Mouse (Mus musculus) erythroblast, embryonic 14.5 days (primary cell): ENCODE data around the gene Enpp1.

ENCODE experiments used
- GATA1 ChIP-seq: IDR thresholded peaks from 2 replicates; pipeline ENCODE4 v1.6.1; 2012; ENCODE audit warnings: low read length, inconsistent platforms, mixed read lengths
- TAL1 ChIP-seq: IDR thresholded peaks from 3 replicates; pipeline ENCODE4 v1.6.1; 2012; ENCODE audit warnings: low read length, inconsistent platforms, mixed read lengths

DNA sequence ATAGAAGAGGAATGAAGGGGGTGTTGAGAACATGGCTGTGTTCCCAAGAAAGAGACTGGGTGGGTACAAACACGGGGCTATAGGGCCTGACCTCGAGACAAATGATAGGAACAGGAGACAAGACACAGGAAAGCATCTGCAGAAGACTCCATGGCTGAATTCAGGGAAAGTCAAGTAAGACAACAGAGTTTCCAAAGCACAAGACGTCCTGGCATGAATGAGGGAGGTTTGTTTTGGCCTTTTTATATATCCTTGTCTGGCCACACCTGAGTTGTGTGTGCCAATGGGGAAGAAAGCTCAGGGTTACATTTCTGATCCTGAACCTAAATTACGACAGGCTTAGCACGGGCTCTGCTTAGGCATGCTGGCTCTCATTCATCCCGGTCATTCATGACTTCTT is 4.2 kb downstream of the Enpp1 start:
- TF ChIP-seq GATA1 (no peak), TAL1 (no peak)
